Mouse (Mus musculus) adrenal gland, postnatal 4 days (tissue): ENCODE measurements around the gene Arhgdia. TPM values are rescaled to one million over a fixed set of nuclear protein-coding genes. Genes with fewer than 3 reads are reported as not detected.
A peak's percentile ranks its signal among the peaks of the same experiment; 100 is the strongest.

ENCODE experiments used
- DNase-seq, 2 experiments: peaks; one replicate each; pipeline ENCODE4 v3.0.0; 2021 to 2022; ENCODE audit warnings: low spot score in 2 of 2, mixed read lengths in 2 of 2
- total RNA-seq, 2 experiments: library from RNA; stranded (reverse); gene quantifications; 2 replicates each; pipeline ENCODE4 v1.2.3; 2021

Gene Arhgdia
- total RNA-seq, 2 experiments from 2014 or later = 321 to 354 TPM

GRCm38 (mm10) chr11:120555260-120555659, 26.2 kb downstream of the Arhgdia start:
- DNase-seq = no peak

- DNase-seq = no peak
These were observed 26.6 kb downstream of the Arhgdia start for GRCm38 (mm10) chr11:120554834-120555233.

GRCm38 (mm10) chr11:120552736-120553135, 28.7 kb downstream of the Arhgdia start:
- no peak for DNase-seq

DNA sequence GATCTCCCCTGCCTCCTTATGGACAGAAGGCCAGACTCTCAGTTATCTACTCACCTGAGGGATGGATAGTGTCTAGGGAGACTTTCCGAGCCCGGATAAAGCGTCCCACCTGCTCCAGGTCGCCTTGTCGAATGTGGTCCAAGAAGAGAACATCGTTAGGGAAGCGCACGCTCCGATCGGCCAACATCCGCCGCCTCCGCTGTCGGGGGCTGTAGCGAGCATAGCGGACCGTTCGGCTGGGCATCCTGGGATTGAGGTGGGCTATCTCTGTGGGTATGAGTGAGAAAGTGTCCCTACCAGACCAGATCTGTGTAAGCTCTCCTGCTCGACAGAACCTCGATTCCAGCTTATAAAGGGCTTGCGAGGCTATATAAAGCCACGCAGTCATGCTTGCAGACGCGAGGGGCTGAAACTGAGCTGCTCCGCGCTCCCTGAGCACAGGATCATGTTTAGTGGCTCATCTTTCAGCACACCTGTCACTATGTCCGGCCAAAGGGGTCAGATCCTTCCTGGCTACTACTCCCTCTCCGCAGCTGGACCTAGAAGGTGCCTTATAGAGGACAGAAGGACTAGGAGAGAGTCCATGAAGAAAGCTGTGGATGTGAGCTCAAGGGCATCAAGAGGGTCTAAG, 30.5 kb downstream of the Arhgdia start, which contains the start of gene Ppp1r27:
Gene Ppp1r27 (minus strand): TSS at position 323 of the 631 bp plus-strand sequence.
- DNase-seq = no peak

GRCm38 (mm10) chr11:120549986-120550809, 31.2 kb downstream of the Arhgdia start:
- no peak for DNase-seq

GRCm38 (mm10) chr11:120549168-120549945, 32.1 kb downstream of the Arhgdia start, which contains the start of gene Mcrip1:
Gene Mcrip1, minus strand, starts transcription at chr11:120549727.
- peak; percentile 84 to 91 for DNase-seq

GRCm38 (mm10) chr11:120548786-120549167, 32.6 kb downstream of the Arhgdia start:
- DNase-seq = no peak

GRCm38 (mm10) chr11:120548214-120548613, 33.2 kb downstream of the Arhgdia start:
- DNase-seq = no peak

DNA sequence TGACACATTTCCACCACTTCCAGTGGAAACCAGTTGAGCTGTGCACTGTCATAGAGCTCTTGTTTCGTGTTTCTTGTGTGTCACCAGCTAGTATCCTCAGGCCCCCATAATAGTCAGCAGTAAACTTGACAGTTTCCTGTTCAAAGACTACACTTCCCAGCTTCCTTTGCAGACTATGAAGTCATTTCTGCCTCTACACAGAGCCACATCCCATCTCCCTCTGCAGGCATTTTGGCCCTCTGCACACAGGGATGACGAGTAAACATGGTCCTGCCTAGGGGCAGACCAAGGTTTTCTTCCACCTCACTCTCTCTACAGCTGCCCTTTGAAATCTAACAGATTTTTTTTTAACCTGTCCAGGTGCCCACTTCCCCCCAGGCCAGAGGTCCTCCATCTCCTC, 34.0 kb downstream of the Arhgdia start:
- no peak for DNase-seq

DNA sequence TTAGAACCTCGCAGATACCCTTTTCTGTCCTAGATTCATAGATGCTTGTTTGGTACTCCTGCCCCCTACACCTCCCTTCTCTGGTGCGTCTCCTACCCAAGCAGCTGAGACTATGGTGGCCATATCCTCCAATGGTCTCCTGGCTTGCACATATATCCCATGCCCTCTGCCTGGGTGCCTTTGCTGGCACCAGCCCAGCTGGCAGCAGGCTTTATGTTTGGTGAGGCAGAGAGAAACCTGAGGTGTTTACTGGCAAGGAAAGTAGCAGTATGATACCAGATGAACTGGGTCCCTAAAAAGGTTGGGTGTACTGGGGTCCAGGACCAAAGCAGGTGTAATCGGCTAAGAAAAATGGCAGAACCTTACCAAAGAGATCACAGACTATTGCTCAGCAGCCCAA, 35.5 kb downstream of the Arhgdia start:
- no peak for DNase-seq

- no peak for DNase-seq
These were observed 39.0 kb downstream of the Arhgdia start for GRCm38 (mm10) chr11:120542376-120542775.

GRCm38 (mm10) chr11:120541907-120542306, 39.5 kb downstream of the Arhgdia start:
- DNase-seq = no peak

GRCm38 (mm10) chr11:120539285-120540014, 42.0 kb downstream of the Arhgdia start:
- DNase-seq = no peak

DNA sequence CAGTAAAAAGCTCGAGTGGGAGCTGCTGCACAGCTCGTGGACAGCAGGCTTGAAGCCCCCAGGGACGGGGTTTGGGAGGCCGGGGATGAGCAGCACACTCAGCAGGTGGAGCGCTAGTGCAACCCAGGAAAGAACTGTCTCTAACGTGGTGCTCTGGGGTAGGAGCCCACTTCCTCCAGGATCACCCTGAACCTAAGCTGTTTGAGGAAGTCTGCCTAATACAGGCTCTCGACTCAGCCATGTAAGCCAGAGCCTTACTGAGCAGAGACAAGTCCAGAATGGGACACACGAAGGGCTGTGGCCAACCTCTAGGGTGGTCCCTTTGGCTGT, 42.5 kb downstream of the Arhgdia start:
- no peak for DNase-seq

DNA sequence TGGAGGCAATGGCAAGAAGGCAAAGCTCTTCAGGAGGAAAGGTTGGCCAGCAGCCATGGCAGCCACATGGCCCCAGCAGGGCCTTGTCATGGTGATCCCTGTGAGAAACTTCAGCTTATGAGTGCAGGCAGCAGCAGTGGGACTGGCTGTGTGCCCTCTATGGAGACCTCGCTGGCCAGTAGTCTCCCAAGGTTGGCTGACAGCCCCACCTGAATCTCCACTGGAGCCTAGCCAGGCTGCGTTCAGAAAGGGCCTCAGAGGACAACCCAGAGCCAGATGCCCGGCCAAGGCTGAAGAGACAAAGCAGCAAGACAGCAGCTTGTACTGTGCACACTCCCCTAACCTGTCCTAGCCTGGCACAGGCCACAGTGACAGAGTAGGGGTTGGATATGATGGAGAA, 42.9 kb downstream of the Arhgdia start:
- no peak for DNase-seq

DNA sequence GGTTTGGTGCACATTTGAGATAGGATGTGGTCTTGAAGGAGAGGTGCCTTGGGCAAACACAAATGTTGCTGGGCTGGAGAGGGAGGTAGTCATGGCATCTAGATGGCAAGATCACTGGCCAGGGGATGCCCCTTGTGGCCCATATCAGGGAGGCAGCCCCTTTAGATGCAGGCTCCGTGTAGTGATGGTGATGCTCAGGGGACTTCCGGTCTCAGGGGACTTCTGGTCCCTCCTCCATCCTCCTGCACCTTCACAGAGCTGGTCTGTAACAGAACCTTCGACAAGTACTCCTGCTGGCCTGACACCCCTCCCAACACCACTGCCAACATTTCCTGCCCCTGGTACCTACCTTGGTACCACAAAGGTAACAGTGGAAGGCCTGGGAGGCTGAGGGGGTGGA, 45.6 kb downstream of the Arhgdia start:
- DNase-seq = no peak

DNA sequence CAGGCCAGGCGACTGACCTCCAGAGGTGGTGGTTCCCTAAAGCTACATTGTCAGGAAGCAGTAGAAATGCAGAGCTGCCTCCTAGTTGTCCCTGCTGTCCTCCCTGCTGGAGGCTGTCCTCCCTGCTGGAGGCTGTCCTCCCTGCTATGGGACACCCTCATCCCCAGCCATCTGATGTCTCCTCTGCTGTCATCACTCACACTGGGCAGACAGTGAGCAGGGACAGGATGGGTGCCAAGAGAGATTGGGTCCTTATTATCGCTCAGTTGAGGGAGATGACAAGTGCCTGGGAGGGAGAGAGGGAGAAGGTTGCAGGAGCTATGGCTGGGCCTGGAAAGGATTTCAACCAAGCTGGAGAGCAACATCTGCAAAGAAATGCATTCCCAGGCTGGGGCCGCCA, 46.3 kb downstream of the Arhgdia start:
- DNase-seq = no peak

DNA sequence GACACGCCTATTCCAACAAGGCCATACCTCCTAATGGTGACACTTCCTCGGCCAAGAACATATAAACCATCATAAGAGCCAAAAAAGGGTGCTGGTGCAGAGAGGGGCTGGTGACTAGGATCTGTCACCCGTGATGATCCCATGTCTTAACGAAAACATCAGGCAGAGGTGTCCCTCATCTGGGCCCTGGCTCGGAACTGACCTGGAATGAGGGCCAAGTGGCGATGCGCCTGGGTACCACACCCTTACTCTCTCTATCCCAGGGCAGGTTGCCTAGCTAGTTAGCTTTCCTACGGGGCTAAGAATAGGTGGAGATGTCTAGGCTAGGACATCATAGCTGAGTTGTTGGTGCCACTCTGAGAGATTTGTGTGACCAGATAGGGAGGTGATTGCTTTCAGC, 47.3 kb downstream of the Arhgdia start:
- DNase-seq = no peak

DNA sequence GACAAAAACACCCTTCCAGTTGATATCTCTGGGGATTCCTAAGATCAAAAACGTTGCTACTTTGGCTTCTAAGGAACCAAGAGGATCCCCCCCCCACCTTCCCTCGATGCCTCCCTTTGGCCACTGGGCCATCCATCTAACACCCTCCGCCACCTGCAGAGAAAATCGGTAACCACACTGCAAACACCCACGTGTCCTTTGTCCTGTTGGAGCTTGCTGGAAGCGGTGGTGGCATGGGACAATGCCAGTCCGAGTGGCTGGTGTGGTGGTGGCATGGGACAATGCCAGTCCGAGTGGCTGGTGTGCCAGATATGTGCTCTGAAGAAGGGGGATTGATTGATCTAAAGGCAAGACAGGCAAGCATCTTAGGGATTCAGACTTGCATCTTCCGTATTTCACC, 49.8 kb downstream of the Arhgdia start:
- no peak for DNase-seq

GRCm38 (mm10) chr11:120530085-120530964, 51.1 kb downstream of the Arhgdia start, which contains the start of gene Gcgr:
Gene Gcgr, plus strand, starts transcription at chr11:120530699.
- DNase-seq = no peak
